Mouse (Mus musculus) kidney, adult 8-10 months (tissue): Measurements from ENCODE around the gene Gm10647.
"Not testable (repeated sequence)": the region's sequence is repeated elsewhere in the genome, so short reads cannot be mapped to it uniquely, and the experiment has no call there.

ENCODE experiments used
- DNase-seq, 2 experiments: peaks; one replicate each; pipeline ENCODE4 v3.0.0; 2022

Gene Gm10647

GRCm38 (mm10) chr9:66796739-66797138 lies at the start of gene Gm10647:
Gene Gm10647, plus strand, starts transcription at chr9:66797039.
- DNase-seq = no peak

GRCm38 (mm10) chr9:66748390-66748789 lies 48.4 kb upstream of the Gm10647 start:
- no peak for DNase-seq

- DNase-seq = no peak
Observed at GRCm38 (mm10) chr9:66752849-66753248, 44.0 kb upstream of the Gm10647 start.

- DNase-seq = peak in 1 of 2 experiments; percentile 45
Observed at GRCm38 (mm10) chr9:66760991-66761390, 35.8 kb upstream of the Gm10647 start.

GRCm38 (mm10) chr9:66768721-66769120 lies 28.1 kb upstream of the Gm10647 start:
- DNase-seq = peak; percentile 57 to 69

GRCm38 (mm10) chr9:66769275-66769674 lies 27.6 kb upstream of the Gm10647 start:
- peak; percentile 88 to 93 for DNase-seq

GRCm38 (mm10) chr9:66770701-66771100 lies 26.1 kb upstream of the Gm10647 start:
- DNase-seq = peak; percentile 53 to 77

GRCm38 (mm10) chr9:66784552-66784951 lies 12.3 kb upstream of the Gm10647 start:
- DNase-seq = not testable (repeated sequence)

- peak in 1 of 2 experiments; percentile 46 for DNase-seq
Observed at GRCm38 (mm10) chr9:66787821-66788220, 9.0 kb upstream of the Gm10647 start.

GRCm38 (mm10) chr9:66794629-66795463 lies 2.0 kb upstream of the Gm10647 start:
- DNase-seq = no peak

GRCm38 (mm10) chr9:66795464-66796324 lies 1.1 kb upstream of the Gm10647 start, which contains the start of gene Aph1b:
Gene Aph1b, minus strand, starts transcription at chr9:66795490.
- DNase-seq = peak; percentile 98 to 99

GRCm38 (mm10) chr9:66801947-66802346 lies 5.1 kb downstream of the Gm10647 start:
- no peak for DNase-seq

- not testable (repeated sequence) for DNase-seq
Observed at GRCm38 (mm10) chr9:66805951-66806350, 9.1 kb downstream of the Gm10647 start.

- DNase-seq = no peak
Observed at GRCm38 (mm10) chr9:66813392-66813791, 16.6 kb downstream of the Gm10647 start.

- no peak for DNase-seq
Observed at GRCm38 (mm10) chr9:66820996-66821395, 24.2 kb downstream of the Gm10647 start.

- DNase-seq = not testable (repeated sequence)
Observed at GRCm38 (mm10) chr9:66822255-66822654, 25.4 kb downstream of the Gm10647 start.

GRCm38 (mm10) chr9:66825990-66826389 lies 29.2 kb downstream of the Gm10647 start:
- peak; percentile 24 to 55 for DNase-seq

GRCm38 (mm10) chr9:66832366-66832908 lies 35.6 kb downstream of the Gm10647 start:
- DNase-seq = peak in 1 of 2 experiments; percentile 9

GRCm38 (mm10) chr9:66833851-66834250 lies 37.0 kb downstream of the Gm10647 start:
- peak; percentile 69 to 75 for DNase-seq

GRCm38 (mm10) chr9:66834318-66835096 lies 37.7 kb downstream of the Gm10647 start, which contains the start of gene Aph1c:
Gene Aph1c, minus strand, starts transcription at chr9:66834726.
- peak; percentile 100 for DNase-seq

GRCm38 (mm10) chr9:66835097-66835480 lies 38.2 kb downstream of the Gm10647 start:
- no peak for DNase-seq

GRCm38 (mm10) chr9:66846822-66847221 lies 50.0 kb downstream of the Gm10647 start:
- DNase-seq = no peak
